Mouse (Mus musculus): ENCODE measurements around the gene Thrap3. TPM values are rescaled to one million over a fixed set of nuclear protein-coding genes. Genes with fewer than 3 reads are reported as not detected.
A peak's percentile ranks its signal among the peaks of the same experiment; 100 is the strongest.

Gene Thrap3
- total RNA-seq, 1 experiment from 2014 or later = 515 TPM

DNA sequence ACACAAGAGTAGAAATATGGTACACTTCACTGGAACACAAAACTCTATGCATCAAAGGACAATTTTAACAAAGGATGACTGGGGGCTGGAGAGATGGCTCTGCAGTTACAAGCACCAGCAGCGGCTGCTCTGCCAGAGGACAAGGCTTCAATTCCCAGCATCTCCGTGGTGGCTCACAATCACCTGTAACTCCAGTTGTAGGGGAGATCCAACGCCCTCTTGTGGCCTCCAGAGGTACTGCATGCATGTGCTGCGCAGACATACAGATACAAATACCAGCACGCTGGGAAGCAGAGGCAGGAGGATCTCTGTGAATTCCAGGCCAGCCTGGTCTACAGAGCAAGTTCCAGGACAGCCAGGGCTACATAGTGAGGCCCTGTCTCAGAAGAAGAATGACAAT lies 45.9 kb downstream of the Thrap3 start:
- ATAC-seq (replicated peaks in 1 of 2; ENCODE audit: insufficient read depth in 1 of 2, low FRiP score in 2 of 2, low TSS enrichment in 1 of 2, low read depth in 1 of 2, poor library complexity in 2 of 2, severe bottlenecking in 2 of 2) = no peak

DNA sequence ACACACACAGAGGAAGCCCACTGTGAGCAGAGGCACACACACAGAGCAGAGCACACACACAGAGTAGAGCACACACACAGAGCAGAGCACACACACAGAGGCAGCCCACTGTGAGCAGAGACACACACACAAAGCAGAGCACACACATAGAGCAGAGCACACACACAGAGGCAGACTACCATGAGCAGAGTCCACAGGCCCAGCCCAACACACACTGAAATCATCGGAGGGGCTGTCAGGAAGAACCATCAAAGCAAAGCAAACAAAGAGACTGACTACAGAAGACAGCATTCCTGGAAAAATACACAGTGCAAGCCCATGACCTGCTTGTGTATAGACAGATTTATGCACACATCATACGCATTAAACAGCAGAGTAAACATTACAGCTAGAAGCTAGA lies 46.7 kb downstream of the Thrap3 start:
- ATAC-seq (replicated peaks in 1 of 2; ENCODE audit: insufficient read depth in 1 of 2, low FRiP score in 2 of 2, low TSS enrichment in 1 of 2, low read depth in 1 of 2, poor library complexity in 2 of 2, severe bottlenecking in 2 of 2) = no peak

DNA sequence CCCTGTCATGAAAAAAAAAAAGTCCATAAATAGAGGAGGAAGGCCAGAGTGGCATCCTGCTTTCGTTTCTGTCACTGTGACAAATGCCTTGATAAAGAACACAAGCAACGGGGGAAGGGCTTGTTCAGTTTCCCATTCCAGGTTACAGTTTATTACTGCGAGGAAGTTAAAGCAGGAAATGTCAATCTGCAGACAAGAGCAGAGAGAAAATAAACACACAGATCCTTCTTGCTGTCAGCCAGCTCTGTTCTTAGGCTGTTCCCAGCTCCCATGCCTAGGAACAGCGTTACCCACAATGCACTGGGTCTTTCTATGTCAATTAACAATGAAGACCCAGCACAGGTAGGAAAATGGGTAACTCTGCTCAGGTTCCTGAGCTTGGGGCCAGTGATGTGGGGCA lies 47.4 kb downstream of the Thrap3 start:
- 0 out of 4 replicates have a peak, but pooled peaks of 1 of the 2 experiments have one; percentile 18 for ATAC-seq (replicated peaks in 1 of 2; ENCODE audit: insufficient read depth in 1 of 2, low FRiP score in 2 of 2, low TSS enrichment in 1 of 2, low read depth in 1 of 2, poor library complexity in 2 of 2, severe bottlenecking in 2 of 2)

DNA sequence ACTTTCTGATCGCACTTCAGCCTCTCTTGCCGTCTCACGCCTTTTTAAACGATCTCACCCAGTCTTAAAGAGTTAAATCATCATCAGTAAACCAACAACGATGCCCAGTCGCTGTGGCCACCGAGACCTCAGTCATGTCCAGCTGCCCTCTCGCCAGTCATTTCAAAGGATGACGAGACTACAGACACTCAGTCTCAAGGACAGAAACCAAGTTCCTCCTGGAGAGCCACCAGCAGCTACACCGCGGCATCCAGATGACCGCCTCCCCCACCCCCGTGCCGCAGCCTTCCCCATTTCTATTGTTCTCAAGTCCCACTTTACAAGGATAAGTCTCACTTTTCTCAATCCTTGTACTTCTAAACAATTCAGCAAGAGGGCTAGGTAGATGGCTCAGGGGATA lies 49.7 kb downstream of the Thrap3 start:
- ATAC-seq (replicated peaks in 1 of 2; ENCODE audit: insufficient read depth in 1 of 2, low FRiP score in 2 of 2, low TSS enrichment in 1 of 2, low read depth in 1 of 2, poor library complexity in 2 of 2, severe bottlenecking in 2 of 2) = no peak

DNA sequence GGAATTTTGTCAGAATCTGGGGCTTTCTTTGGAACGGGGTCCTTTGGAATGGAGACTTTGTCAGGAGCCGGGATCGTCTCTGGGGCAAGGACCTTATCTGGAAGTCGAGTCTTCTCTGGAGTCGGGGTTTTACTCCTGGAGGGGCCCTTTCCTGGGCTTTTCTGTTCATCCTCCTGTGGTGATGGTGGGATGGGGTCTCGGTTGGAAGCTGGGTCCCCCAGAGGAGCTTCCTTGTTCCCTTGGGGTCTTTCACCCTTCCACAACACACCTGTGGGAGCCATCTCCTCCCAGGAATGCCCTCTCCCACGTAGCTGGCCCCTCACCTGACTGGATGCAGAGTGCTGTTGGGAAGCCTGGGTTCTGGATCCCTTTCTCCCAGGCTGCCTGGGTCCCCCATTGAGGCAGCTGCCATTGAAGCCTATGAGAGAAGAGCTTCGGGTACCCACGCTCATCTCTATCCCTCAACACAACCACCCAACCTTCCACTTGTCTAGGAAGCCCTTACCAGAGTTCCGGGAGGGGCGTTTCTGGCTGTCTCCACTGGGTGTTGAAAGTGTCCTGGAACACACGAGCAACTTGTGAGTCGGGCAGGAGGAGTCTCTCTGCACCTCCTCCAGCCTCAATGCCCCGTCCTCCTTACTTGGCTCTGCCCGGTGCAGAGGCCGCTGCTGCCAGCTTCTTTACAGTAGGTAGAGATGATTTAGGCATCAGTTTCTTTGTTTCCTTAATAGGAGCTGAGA lies 50.7 kb downstream of the Thrap3 start:
- ATAC-seq (replicated peaks in 1 of 2; ENCODE audit: insufficient read depth in 1 of 2, low FRiP score in 2 of 2, low TSS enrichment in 1 of 2, low read depth in 1 of 2, poor library complexity in 2 of 2, severe bottlenecking in 2 of 2) = no peak

DNA sequence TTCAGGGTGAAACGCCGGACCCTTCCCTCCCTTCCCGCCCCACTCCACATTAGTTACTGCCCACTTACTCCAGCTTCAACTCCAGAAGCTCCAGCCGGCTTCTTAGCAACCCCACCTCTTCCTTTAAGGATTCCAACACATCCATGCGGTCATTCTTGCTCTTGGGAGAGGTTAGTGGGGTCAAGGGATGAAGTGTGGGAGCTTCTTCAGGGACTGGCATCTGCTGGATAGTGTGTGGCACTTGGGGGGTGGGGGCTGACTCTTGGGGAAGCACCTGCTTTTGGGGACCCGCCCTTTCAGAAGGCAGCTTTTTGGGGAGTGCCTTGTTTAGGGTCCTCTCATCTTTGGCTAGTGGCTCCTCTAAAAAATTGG lies 51.6 kb downstream of the Thrap3 start:
- no peak for ATAC-seq (replicated peaks in 1 of 2; ENCODE audit: insufficient read depth in 1 of 2, low FRiP score in 2 of 2, low TSS enrichment in 1 of 2, low read depth in 1 of 2, poor library complexity in 2 of 2, severe bottlenecking in 2 of 2)

DNA sequence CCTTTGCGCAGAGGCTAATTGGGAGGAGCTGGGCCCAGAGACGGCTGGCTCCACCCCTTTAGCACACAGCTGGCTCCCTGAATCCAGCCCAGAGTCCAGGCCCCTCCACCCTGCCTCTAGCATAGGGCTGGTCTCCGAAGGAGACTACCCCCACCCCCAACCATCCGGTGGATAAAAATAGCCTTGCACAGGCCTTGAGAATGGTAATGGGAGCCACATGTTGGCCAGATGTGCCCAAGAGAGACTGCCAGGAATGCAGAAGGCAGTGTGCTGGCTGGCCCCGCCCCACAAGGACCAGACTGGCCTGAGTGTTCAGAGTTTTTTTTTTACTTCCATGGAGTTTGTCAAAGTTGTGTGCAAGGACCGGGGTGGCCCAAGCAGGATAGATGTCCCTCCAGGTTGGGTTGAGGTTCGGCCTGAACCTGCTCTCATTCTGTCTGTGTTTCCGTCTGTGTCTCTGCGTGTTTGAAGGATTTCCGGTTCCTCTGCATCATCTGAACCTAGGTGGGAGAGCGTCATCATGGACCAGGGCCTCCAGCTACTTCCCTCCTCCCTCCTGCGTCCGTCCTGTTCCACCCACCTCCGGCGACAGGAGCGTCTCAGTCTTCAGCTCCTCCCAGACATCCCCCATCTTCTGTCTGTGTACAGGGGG lies 52.1 kb downstream of the Thrap3 start:
- ATAC-seq (replicated peaks in 1 of 2; ENCODE audit: insufficient read depth in 1 of 2, low FRiP score in 2 of 2, low TSS enrichment in 1 of 2, low read depth in 1 of 2, poor library complexity in 2 of 2, severe bottlenecking in 2 of 2) = no peak

DNA sequence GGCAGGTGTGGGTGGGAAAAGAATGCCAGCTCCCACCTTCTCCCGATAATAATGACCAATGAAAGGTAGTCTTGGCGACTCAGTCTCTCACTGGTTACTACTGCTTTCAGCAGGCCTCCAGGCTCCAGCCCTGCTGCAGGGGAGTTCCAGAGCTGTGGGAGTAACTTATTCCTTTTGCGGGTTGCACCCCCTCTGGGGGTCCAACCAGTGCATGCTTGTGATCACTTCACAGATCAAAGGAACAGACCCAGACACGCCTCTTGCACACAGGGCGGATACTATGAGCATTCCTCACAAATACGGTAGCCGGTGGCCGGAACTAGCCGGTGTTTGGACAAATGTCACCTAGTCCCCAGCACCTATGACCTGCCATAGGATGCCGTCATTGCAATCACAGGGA lies 52.8 kb downstream of the Thrap3 start:
- no peak for ATAC-seq (replicated peaks in 1 of 2; ENCODE audit: insufficient read depth in 1 of 2, low FRiP score in 2 of 2, low TSS enrichment in 1 of 2, low read depth in 1 of 2, poor library complexity in 2 of 2, severe bottlenecking in 2 of 2)

DNA sequence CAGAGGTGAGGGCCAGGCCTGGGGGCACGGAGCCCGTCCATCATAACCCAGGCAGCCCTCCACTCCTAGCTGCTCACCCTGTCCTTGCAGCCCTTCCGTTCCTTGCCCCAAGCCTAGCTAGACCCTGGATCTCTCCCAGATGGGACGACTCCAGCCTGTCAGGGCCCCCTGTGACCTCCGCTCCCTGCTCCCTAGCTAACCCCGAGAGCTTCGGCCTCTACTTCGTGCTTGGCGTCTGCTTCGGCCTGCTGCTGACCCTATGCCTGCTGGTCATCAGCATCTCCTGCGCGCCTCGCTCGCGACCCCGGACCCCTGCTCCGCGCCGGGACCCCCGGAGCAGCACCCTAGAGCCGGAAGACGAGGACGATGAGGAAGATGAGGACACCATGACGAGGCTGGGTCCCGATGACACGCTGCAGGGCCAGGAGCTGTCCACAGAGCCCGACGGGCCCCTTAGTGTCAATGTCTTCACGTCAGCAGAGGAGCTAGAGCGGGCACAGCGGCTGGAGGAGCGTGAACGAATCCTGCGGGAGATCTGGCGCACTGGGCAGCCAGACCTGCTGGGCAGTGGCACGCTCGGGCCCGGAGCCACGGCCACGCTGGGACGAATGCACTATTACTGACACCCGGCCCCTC lies 53.4 kb downstream of the Thrap3 start:
- peak in 1 of 2 experiments; percentile 23; a peak in 1 of 4 replicates for ATAC-seq (replicated peaks in 1 of 2; ENCODE audit: insufficient read depth in 1 of 2, low FRiP score in 2 of 2, low TSS enrichment in 1 of 2, low read depth in 1 of 2, poor library complexity in 2 of 2, severe bottlenecking in 2 of 2)

DNA sequence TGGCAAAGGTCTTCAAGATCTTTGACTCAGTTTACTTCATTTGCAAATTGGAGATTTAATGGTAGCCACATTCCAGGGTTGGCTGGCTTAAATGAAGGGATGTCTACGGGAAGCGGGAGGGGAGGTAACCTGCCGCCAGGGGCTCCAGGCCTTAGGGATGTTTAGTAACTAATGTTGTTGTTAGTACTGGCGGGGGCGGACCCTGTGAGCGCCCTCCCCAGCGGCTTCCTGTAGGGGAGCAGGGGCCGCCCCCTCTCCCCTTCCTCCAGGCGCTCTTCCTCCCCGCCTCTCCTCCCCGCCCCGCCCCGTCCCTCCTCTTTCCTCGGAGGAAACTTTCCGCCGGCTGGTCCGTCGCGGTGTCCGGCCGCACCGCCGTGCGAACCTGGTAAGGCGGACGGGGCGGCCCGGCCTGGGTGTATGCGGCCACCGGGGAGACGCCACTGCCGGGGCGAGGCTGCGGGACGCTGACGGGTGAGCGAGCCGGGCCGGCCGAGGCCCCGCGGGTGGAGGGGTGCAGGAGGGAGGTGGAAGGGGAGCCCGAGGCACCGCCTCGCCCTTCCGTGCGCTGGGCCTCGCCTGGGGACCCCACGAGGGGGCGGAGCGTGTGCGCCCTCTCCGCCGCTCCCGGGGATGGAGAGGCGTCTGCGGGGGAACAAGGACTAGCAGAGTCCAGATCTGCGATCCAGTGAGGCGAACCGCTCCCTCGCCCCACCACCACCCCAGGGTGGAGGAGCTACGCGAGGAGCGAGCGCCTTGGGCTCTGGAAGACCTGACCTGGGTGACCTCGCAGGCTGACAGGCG lies 54.2 kb downstream of the Thrap3 start:
- ATAC-seq (replicated peaks in 1 of 2; ENCODE audit: insufficient read depth in 1 of 2, low FRiP score in 2 of 2, low TSS enrichment in 1 of 2, low read depth in 1 of 2, poor library complexity in 2 of 2, severe bottlenecking in 2 of 2) = peak; percentile 52 to 69

DNA sequence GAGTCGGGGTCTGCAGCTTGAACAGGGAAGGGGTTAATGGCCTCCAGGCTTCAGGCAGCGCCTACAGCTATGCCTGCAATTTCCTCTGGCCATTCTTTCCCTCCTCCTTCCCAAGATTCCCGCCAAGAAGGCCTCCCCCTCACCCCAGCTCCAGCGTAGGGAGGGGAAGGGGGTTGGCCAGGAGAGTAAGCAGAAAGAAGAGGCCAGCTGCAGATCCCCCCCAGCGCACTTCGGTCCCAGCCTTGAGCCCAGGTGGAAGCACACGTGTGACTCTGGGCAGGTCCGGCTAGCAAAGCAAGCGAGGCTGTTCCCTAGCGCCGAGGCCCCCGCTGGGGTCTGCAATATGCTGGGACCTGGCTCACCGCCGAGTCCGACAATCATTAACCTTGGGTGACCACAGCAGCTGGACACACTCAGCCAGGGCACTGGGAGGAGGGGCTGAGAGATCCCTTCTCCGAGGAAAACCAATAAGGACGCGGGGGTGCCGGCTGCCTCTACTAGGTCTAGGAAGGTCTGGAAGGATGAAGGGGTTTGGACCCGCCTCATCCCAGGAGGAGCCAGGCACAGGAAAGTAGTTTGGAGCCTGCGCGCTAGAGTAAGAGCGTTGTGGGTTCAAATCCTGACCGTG lies 54.9 kb downstream of the Thrap3 start, which contains the start of gene Eva1b:
Eva1b (plus strand) TSS at position 212 of the 628 bp plus-strand sequence.
- ATAC-seq (replicated peaks in 1 of 2; ENCODE audit: insufficient read depth in 1 of 2, low FRiP score in 2 of 2, low TSS enrichment in 1 of 2, low read depth in 1 of 2, poor library complexity in 2 of 2, severe bottlenecking in 2 of 2) = no peak

DNA sequence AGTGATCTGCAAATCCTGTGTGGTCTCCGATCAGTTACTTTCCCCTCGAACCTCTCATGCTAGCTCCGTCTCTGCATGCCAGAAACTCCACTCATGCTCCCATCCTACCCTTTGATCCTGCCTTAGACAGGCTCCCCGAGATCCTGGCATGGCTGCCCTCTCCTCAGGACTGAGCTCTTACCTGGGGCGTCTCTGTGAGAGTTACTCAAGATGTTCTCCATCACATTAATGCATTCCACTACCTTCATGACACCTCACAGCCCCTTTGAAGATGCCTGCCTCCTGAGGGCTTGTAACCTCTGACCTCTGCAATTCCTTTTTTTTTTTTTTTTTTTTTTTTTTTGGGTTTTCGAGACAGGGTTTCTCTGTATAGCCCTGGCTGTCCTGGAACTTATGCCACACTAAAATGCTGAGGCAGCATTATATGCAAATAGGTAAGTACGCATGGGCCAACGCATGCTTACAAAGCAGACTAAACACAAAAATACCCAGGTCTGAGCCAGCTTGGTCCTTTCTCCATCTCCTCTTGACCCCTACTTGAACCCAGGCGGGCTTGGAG lies 55.5 kb downstream of the Thrap3 start:
- ATAC-seq (replicated peaks in 1 of 2; ENCODE audit: insufficient read depth in 1 of 2, low FRiP score in 2 of 2, low TSS enrichment in 1 of 2, low read depth in 1 of 2, poor library complexity in 2 of 2, severe bottlenecking in 2 of 2) = no peak

DNA sequence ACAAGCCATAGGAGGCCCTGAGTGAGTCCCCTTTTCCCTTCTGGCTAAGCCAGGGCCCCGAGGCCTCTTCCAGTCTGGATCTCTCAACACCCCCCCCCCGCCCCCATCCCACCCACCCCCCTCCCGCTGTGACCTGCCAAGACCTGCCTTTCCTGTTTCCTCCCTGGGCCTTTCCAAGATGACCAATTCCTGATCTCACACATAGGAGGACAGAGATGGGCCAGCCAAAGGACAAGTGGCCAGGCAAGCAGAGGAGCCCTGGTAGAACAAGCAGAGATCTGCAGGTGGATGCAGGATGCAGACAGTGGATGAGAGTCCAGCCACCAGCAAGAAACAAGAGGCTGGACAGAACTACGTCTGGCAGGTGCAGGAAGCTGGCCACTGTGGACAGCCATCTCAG lies 57.2 kb downstream of the Thrap3 start:
- no peak for ATAC-seq (replicated peaks in 1 of 2; ENCODE audit: insufficient read depth in 1 of 2, low FRiP score in 2 of 2, low TSS enrichment in 1 of 2, low read depth in 1 of 2, poor library complexity in 2 of 2, severe bottlenecking in 2 of 2)

DNA sequence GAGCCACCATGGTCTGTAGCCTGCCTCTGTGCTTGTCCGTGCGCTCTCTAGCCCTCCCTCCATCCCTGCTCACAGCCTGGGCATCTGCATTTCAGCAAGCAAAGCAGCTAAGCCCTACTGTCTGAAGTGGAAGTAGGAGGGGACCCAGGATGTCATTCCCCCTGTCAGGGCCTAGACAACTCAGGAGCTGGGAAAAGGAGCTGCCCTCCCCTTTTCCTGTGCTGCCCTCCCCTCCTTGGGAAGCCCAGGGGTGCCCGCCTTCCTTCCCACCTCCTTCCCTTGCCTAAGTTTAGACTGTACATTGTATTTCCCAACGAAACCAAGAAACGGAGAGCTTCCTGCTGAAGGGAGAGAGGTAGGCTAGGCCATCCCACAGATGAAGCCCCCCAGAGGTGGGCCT lies 61.5 kb downstream of the Thrap3 start:
- ATAC-seq (replicated peaks in 1 of 2; ENCODE audit: insufficient read depth in 1 of 2, low FRiP score in 2 of 2, low TSS enrichment in 1 of 2, low read depth in 1 of 2, poor library complexity in 2 of 2, severe bottlenecking in 2 of 2) = no peak

DNA sequence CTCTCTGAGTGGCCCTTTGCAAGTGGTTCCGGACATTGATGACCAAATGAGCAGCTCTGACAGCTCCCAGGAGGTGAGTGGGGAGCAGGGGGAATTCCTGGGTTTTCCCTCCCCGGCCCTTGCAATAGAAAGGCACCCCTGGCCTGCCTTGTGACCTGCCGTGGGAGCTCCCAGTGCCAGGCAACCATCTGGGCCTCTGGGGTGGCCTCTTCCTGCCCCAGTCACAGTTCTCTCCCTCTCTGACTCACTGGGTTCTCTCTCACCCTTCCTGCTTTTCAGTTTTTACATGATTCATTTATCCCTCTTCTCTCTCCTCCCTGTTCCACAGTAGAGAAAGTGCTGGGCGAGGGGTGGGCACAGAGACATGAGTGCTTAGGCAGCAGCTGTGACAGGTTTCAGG lies 64.8 kb downstream of the Thrap3 start:
- no peak for ATAC-seq (replicated peaks in 1 of 2; ENCODE audit: insufficient read depth in 1 of 2, low FRiP score in 2 of 2, low TSS enrichment in 1 of 2, low read depth in 1 of 2, poor library complexity in 2 of 2, severe bottlenecking in 2 of 2)

DNA sequence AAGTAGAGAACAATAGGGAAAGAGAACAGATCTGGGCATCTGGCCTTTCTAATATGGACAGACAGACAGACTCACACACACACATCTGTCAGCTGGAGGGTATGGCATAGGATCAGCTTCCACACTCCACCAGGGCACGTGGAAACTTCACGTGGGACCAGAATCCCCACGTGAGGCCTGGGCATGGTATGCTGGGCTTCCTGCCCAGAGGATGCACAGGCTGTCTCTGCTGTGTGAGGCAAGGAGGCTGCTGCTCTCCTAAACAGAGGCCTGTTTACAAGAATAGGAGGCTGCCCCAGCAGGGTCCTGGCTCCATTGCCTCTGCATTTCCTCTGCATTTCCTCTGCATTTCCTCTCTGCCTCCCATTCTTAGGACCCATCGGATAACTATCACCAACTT lies 67.9 kb downstream of the Thrap3 start:
- ATAC-seq (replicated peaks in 1 of 2; ENCODE audit: insufficient read depth in 1 of 2, low FRiP score in 2 of 2, low TSS enrichment in 1 of 2, low read depth in 1 of 2, poor library complexity in 2 of 2, severe bottlenecking in 2 of 2) = no peak

DNA sequence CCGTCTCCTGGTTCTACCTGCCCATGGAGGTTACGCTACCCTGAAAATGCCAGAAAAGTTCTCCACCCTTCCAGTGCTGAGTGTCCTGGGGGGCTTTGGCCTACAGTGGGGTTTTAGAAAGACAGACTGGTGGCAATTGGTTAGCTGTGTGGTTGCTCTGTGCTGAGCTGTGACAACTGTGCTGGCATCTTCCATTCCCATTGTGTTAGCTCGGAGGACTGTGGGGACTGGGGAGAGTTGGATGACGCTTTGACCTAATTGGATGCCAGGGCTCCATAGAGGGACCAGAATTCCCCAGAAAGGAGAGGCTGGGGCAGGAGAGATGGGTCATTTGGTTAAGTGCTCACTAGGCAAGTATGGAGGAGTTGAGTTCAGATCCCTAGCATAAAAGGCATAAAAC lies 68.3 kb downstream of the Thrap3 start:
- ATAC-seq (replicated peaks in 1 of 2; ENCODE audit: insufficient read depth in 1 of 2, low FRiP score in 2 of 2, low TSS enrichment in 1 of 2, low read depth in 1 of 2, poor library complexity in 2 of 2, severe bottlenecking in 2 of 2) = no peak

All from hematopoietic stem cell, adult 5-6 weeks (primary cell).